ENCODE assay signal across 17 mouse cellular contexts in genomic region chr11:98392034-98392433, GRCm38 (mm10). TPM values are rescaled to one million over a fixed set of nuclear protein-coding genes. Genes with fewer than 3 reads are reported as not detected.
DNase-seq lines count a peak whose midpoint lies in the region; ATAC-seq and TF ChIP-seq lines count a peak whose summit lies in the region.
"Had no signal": no experiment of that assay in that cellular context is flagged by ENCODE, and none has a peak within 500 bp of the region (broad histone marks: within the 10 kb centered on the region; RNA-seq: fewer than 3 reads in every experiment).

No protein-coding gene starts in this region.

- peaks cover 21% of the 10 kb centered on the region for H3K27me3 ChIP-seq in intestine, embryonic 14.5 days (replicated peaks; ENCODE audit: control insufficient read depth, insufficient read depth, low read length)
- H3K27me3 ChIP-seq in intestine, postnatal 0 days (replicated peaks; ENCODE audit: control insufficient read depth, insufficient read depth, low read length), result peaks cover 10% of the 10 kb centered on the region; the same call in 1 of the 2 replicates
- peaks cover 60% of the 10 kb centered on the region for H3K27me3 ChIP-seq in limb, embryonic 13.5 days

- H3K4me3 ChIP-seq in intestine, embryonic 14.5 days (ENCODE audit: low read depth, low read length), result no peak overlapping the region
- H3K4me3 ChIP-seq in intestine, postnatal 0 days (ENCODE audit: low read depth, low read length), result no peak overlapping the region
- H3K4me3 ChIP-seq in limb, embryonic 13.5 days, result no peak overlapping the region
- H3K4me3 ChIP-seq: midbrain, embryonic 12.5 days had no signal

- 0 out of 2 replicates have a peak overlapping the region, but pooled peaks have one; percentile 27 for H3K27ac ChIP-seq in intestine, embryonic 14.5 days (ENCODE audit: low read depth)
- no peak overlapping the region for H3K27ac ChIP-seq in intestine, postnatal 0 days (ENCODE audit: low read depth, low read length)
- 0 out of 2 replicates have a peak overlapping the region, but pooled peaks have one; percentile 3 for H3K27ac ChIP-seq in limb, embryonic 13.5 days
- H3K27ac ChIP-seq: hindbrain, postnatal 0 days; midbrain, embryonic 12.5 days had no signal

- H3K4me2 ChIP-seq in intestine, embryonic 14.5 days (ENCODE audit: low read length), result no peak overlapping the region
- no peak overlapping the region for H3K4me2 ChIP-seq in intestine, postnatal 0 days (replicated peaks; ENCODE audit: low read depth)
- no peak overlapping the region for H3K4me2 ChIP-seq in limb, embryonic 13.5 days (replicated peaks)
- H3K4me2 ChIP-seq: midbrain, embryonic 12.5 days had no signal

- TF ChIP-seq CTCF in intestine, postnatal 0 days (IDR thresholded peaks at IDR 0.05; ENCODE audit: low read depth), result no peak

- no peaks in the 10 kb centered on the region for H3K9me3 ChIP-seq in intestine, embryonic 14.5 days (ENCODE audit: control insufficient read depth, low read length)
- no peaks in the 10 kb centered on the region for H3K9me3 ChIP-seq in intestine, postnatal 0 days (ENCODE audit: control insufficient read depth)
- H3K9me3 ChIP-seq in limb, embryonic 13.5 days, result no peaks in the 10 kb centered on the region
- H3K9me3 ChIP-seq: midbrain, embryonic 12.5 days had no signal

- H3K36me3 ChIP-seq in intestine, embryonic 14.5 days (ENCODE audit: control insufficient read depth, insufficient read depth, low read length), result no peaks in the 10 kb centered on the region; the same call in 1 of the 2 replicates
- no peaks in the 10 kb centered on the region for H3K36me3 ChIP-seq in intestine, postnatal 0 days (ENCODE audit: control insufficient read depth, insufficient read depth)
- H3K36me3 ChIP-seq in limb, embryonic 13.5 days, result no peaks in the 10 kb centered on the region; the same call in 1 of the 2 replicates
- H3K36me3 ChIP-seq: midbrain, embryonic 12.5 days had no signal

- ATAC-seq in intestine, embryonic 14.5 days (replicated peaks; ENCODE audit: low FRiP score, low TSS enrichment, low read depth), result 0 out of 2 replicates have a peak, but pooled peaks have one; percentile 9
- no peak for ATAC-seq in intestine, postnatal 0 days
- no peak for ATAC-seq in limb, embryonic 13.5 days (ENCODE audit: low FRiP score, low read depth)
- ATAC-seq: forebrain, embryonic 16.5 days; hindbrain, postnatal 0 days had no signal

- H3K9ac ChIP-seq in intestine, embryonic 14.5 days (ENCODE audit: low read length), result no peak overlapping the region
- H3K9ac ChIP-seq in intestine, postnatal 0 days (ENCODE audit: low read depth, low read length), result no peak overlapping the region
- H3K9ac ChIP-seq in limb, embryonic 13.5 days, result no peak overlapping the region; the same call in 1 of the 2 replicates
- H3K9ac ChIP-seq: midbrain, embryonic 12.5 days had no signal

- peaks cover 17% of the 10 kb centered on the region; the same call in 1 of the 2 replicates for H3K4me1 ChIP-seq in intestine, embryonic 14.5 days (replicated peaks; ENCODE audit: control insufficient read depth, insufficient read depth, low read length)
- peaks cover 9% of the 10 kb centered on the region; the same call in 1 of the 2 replicates for H3K4me1 ChIP-seq in intestine, postnatal 0 days (replicated peaks; ENCODE audit: control insufficient read depth, insufficient read depth, low read length)
- peaks cover 25% of the 10 kb centered on the region for H3K4me1 ChIP-seq in limb, embryonic 13.5 days

- WGBS in intestine, embryonic 14.5 days, result 14% methylated on average over 7 of the region's 8 CpGs
- 19% methylated on average over 7 of the region's 8 CpGs for WGBS in intestine, postnatal 0 days
- WGBS in limb, embryonic 13.5 days, result 14% methylated on average over 7 of the region's 8 CpGs

- no peak for DNase-seq in intestine, embryonic 14.5 days (ENCODE audit: low spot score)
- peak; percentile 43 for DNase-seq in urinary bladder, postnatal 14 days (ENCODE audit: low spot score)
- DNase-seq in urinary bladder, postnatal 36 days (ENCODE audit: low spot score in 2 of 2), result no peak
- no peak for DNase-seq in gastrocnemius, adult 8-10 months (ENCODE audit: low spot score in 2 of 2)
- no peak for DNase-seq in embryo, embryonic 11 days
- DNase-seq: adrenal gland, adult 8-10 months; cerebellum, postnatal 10 days; gastrocnemius, postnatal 25 days; lung, adult 18-20 months had no signal

RNA-seq across cellular contexts. Expression of gene Pnmt, which starts 5.8 kb away (rescaled TPM):
- not detected in 2 replicates for polyA plus RNA-seq in intestine, embryonic 14.5 days (2014; fragmentation: Nextera tagmentation; extraction: Ambion mirVana)
- polyA plus RNA-seq in intestine, postnatal 0 days (2015; fragmentation: Nextera tagmentation; extraction: Ambion mirVana), result not detected in 2 replicates
- 1.4 and 1.6 TPM in 2 replicates for polyA plus RNA-seq in limb, embryonic 13.5 days (2015; fragmentation: Nextera tagmentation; extraction: Ambion mirVana)
- 1 to 10 TPM; 2.7 to 6.6 (median 3.8) TPM for total RNA-seq in gastrocnemius, adult 8-10 months (2022)
- total RNA-seq: CH12.LX had no signal
- polyA plus RNA-seq: urinary bladder, adult 2 months had no signal

RNA-seq across cellular contexts. Expression of gene Pgap3, which starts 8.3 kb away (rescaled TPM):
- polyA plus RNA-seq in intestine, embryonic 14.5 days (2014; fragmentation: Nextera tagmentation; extraction: Ambion mirVana), result 13.4 and 14.1 TPM in 2 replicates
- polyA plus RNA-seq in intestine, postnatal 0 days (2015; fragmentation: Nextera tagmentation; extraction: Ambion mirVana), result 14.7 and 15.1 TPM in 2 replicates
- polyA plus RNA-seq in limb, embryonic 13.5 days (2015; fragmentation: Nextera tagmentation; extraction: Ambion mirVana), result 10.4 and 12.4 TPM in 2 replicates
- 1 to 10 TPM; 1.8 to 2.5 (median 2.2) TPM for total RNA-seq in gastrocnemius, adult 8-10 months (2022)

RNA-seq across cellular contexts. Expression of gene Tcap, which starts 8.4 kb away (rescaled TPM):
- polyA plus RNA-seq in intestine, embryonic 14.5 days (2014; fragmentation: Nextera tagmentation; extraction: Ambion mirVana), result not detected in 2 replicates
- polyA plus RNA-seq in intestine, postnatal 0 days (2015; fragmentation: Nextera tagmentation; extraction: Ambion mirVana), result 0.44 and 0.69 TPM in 2 replicates
- 11.3 and 12.9 TPM in 2 replicates for polyA plus RNA-seq in limb, embryonic 13.5 days (2015; fragmentation: Nextera tagmentation; extraction: Ambion mirVana)
- 1,000 to 10,000 TPM; 3,817 to 5,138 (median 4,616) TPM for total RNA-seq in gastrocnemius, adult 8-10 months (2022)
- total RNA-seq: CH12.LX had no signal
- polyA plus RNA-seq: hindbrain, postnatal 0 days; testis, adult 2 months had no signal

RNA-seq across cellular contexts. Expression of gene Erbb2, which starts 20.2 kb away (rescaled TPM):
- polyA plus RNA-seq in intestine, embryonic 14.5 days (2014; fragmentation: Nextera tagmentation; extraction: Ambion mirVana), result 33.5 and 35.3 TPM in 2 replicates
- 19.4 and 20.7 TPM in 2 replicates for polyA plus RNA-seq in intestine, postnatal 0 days (2015; fragmentation: Nextera tagmentation; extraction: Ambion mirVana)
- 47.3 and 53.0 TPM in 2 replicates for polyA plus RNA-seq in limb, embryonic 13.5 days (2015; fragmentation: Nextera tagmentation; extraction: Ambion mirVana)
- total RNA-seq in gastrocnemius, adult 8-10 months (2022), result 1 to 10 TPM; 1.3 to 1.5 (median 1.4) TPM

RNA-seq across cellular contexts. Expression of gene Stard3, which starts 33.9 kb away (rescaled TPM):
- 40.5 and 44.8 TPM in 2 replicates for polyA plus RNA-seq in intestine, embryonic 14.5 days (2014; fragmentation: Nextera tagmentation; extraction: Ambion mirVana)
- polyA plus RNA-seq in intestine, postnatal 0 days (2015; fragmentation: Nextera tagmentation; extraction: Ambion mirVana), result 29.0 and 30.1 TPM in 2 replicates
- 41.9 and 43.2 TPM in 2 replicates for polyA plus RNA-seq in limb, embryonic 13.5 days (2015; fragmentation: Nextera tagmentation; extraction: Ambion mirVana)
- total RNA-seq in gastrocnemius, adult 8-10 months (2022), result 10 to 100 TPM; 12.0 to 18.2 (median 13.9) TPM
